Mouse (Mus musculus): ENCODE data around the gene Ewsr1. TPM values are rescaled to one million over a fixed set of nuclear protein-coding genes. Genes with fewer than 3 reads are reported as not detected.

The Ewsr1 gene
- polyA plus RNA-seq, 1 experiment from 2014 or later = 231 TPM

GRCm38 (mm10) chr11:5035421-5035820, 63.6 kb downstream of the Ewsr1 start:
- Histone ChIP-seq H3K4me1 (replicated peaks; ENCODE audit: control insufficient read depth, insufficient read depth) (no peaks in the 10 kb centered on the region), H3K9me3 (ENCODE audit: control insufficient read depth, low read length) (no peaks in the 10 kb centered on the region), H3K36me3 (ENCODE audit: control insufficient read depth, insufficient read depth, low read length) (peaks cover 29% of the 10 kb centered on the region), H3K9ac (ENCODE audit: low read length) (no peak overlapping the region), H3K4me2 (replicated peaks; ENCODE audit: low read depth) (no peak overlapping the region), H3K27ac (replicated peaks) (no peak overlapping the region), H3K4me3 (ENCODE audit: low read depth, low read length) (no peak overlapping the region), H3K27me3 (ENCODE audit: control insufficient read depth, insufficient read depth, low read length) (no peaks in the 10 kb centered on the region)
- DNase-seq (ENCODE audit: low spot score) = no peak
- whole genome bisulfite sequencing = 89% methylated on average over 4 of the region's 4 CpGs
- TF ChIP-seq CTCF (IDR thresholded peaks at IDR 0.05; ENCODE audit: low read depth) (no peak), EP300 (optimal IDR thresholded peaks at IDR 0.05) (no peak)
- ATAC-seq (ENCODE audit: low FRiP score, low TSS enrichment) = no peak

GRCm38 (mm10) chr11:5033136-5033535, 65.9 kb downstream of the Ewsr1 start:
- Histone ChIP-seq H3K27me3 (ENCODE audit: control insufficient read depth, insufficient read depth, low read length) (no peaks in the 10 kb centered on the region), H3K4me1 (replicated peaks; ENCODE audit: control insufficient read depth, insufficient read depth) (no peaks in the 10 kb centered on the region), H3K9me3 (ENCODE audit: control insufficient read depth, low read length) (no peaks in the 10 kb centered on the region), H3K4me2 (replicated peaks; ENCODE audit: low read depth) (no peak overlapping the region), H3K36me3 (ENCODE audit: control insufficient read depth, insufficient read depth, low read length) (peaks cover 37% of the 10 kb centered on the region), H3K4me3 (ENCODE audit: low read depth, low read length) (no peak overlapping the region), H3K27ac (replicated peaks) (no peak overlapping the region), H3K9ac (ENCODE audit: low read length) (no peak overlapping the region)
- no peak for DNase-seq (ENCODE audit: low spot score)
- TF ChIP-seq CTCF (IDR thresholded peaks at IDR 0.05; ENCODE audit: low read depth) (no peak), EP300 (optimal IDR thresholded peaks at IDR 0.05) (no peak)
- ATAC-seq (ENCODE audit: low FRiP score, low TSS enrichment) = no peak
- WGBS = 74% methylated on average over 3 of the region's 3 CpGs

- Histone ChIP-seq H3K27me3 (ENCODE audit: control insufficient read depth, insufficient read depth, low read length) (no peaks in the 10 kb centered on the region), H3K4me2 (replicated peaks; ENCODE audit: low read depth) (no peak overlapping the region), H3K27ac (replicated peaks) (no peak overlapping the region), H3K36me3 (ENCODE audit: control insufficient read depth, insufficient read depth, low read length) (peaks cover 39% of the 10 kb centered on the region), H3K9ac (ENCODE audit: low read length) (no peak overlapping the region), H3K4me1 (replicated peaks; ENCODE audit: control insufficient read depth, insufficient read depth) (no peaks in the 10 kb centered on the region), H3K4me3 (ENCODE audit: low read depth, low read length) (no peak overlapping the region), H3K9me3 (ENCODE audit: control insufficient read depth, low read length) (no peaks in the 10 kb centered on the region)
- TF ChIP-seq CTCF (IDR thresholded peaks at IDR 0.05; ENCODE audit: low read depth) (no peak), EP300 (optimal IDR thresholded peaks at IDR 0.05) (no peak)
- 92% methylated on average over 10 of the region's 10 CpGs for WGBS
- DNase-seq (ENCODE audit: low spot score) (no peak), ATAC-seq (ENCODE audit: low FRiP score, low TSS enrichment) (no peak)
Measured at GRCm38 (mm10) chr11:5032706-5033105, 66.4 kb downstream of the Ewsr1 start.

GRCm38 (mm10) chr11:5028228-5028627, 70.8 kb downstream of the Ewsr1 start:
- ATAC-seq (ENCODE audit: low FRiP score, low TSS enrichment) = no peak
- no peak for DNase-seq (ENCODE audit: low spot score)
- TF ChIP-seq EP300 (optimal IDR thresholded peaks at IDR 0.05) (no peak), CTCF (IDR thresholded peaks at IDR 0.05; ENCODE audit: low read depth) (no peak)
- H3K9me3 ChIP-seq (ENCODE audit: control insufficient read depth, low read length) = no peaks in the 10 kb centered on the region
- no peaks in the 10 kb centered on the region for H3K27me3 ChIP-seq (ENCODE audit: control insufficient read depth, insufficient read depth, low read length)
- H3K4me1 ChIP-seq (replicated peaks; ENCODE audit: control insufficient read depth, insufficient read depth) = no peaks in the 10 kb centered on the region
- H3K4me3 ChIP-seq (ENCODE audit: low read depth, low read length) = no peak overlapping the region
- H3K9ac ChIP-seq (ENCODE audit: low read length) = no peak overlapping the region
- over 99% methylated on average over 7 of the region's 7 CpGs for WGBS
- H3K27ac ChIP-seq (replicated peaks) = no peak overlapping the region
- peaks cover 32% of the 10 kb centered on the region for H3K36me3 ChIP-seq (ENCODE audit: control insufficient read depth, insufficient read depth, low read length)
- H3K4me2 ChIP-seq (replicated peaks; ENCODE audit: low read depth) = no peak overlapping the region

DNA sequence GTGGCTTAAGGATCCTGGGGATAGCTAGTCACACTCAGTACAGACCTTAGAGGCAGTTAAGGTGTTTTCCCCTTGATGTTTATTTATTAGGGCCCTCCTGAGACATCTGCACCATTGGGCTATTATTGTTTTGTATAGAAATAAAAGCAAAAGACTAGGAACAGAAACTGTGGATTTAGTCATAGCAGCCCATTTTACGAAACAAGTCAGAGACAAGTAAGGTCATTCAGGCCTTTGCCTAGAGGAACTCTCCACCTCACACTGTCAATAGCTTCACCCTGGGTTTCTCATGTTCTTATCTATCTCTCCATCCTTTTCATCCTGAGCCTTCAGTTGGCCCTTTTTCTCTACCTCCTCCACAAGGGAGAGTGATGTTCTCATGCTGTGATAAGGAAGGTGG, 74.0 kb downstream of the Ewsr1 start:
- no peaks in the 10 kb centered on the region for H3K4me1 ChIP-seq (replicated peaks; ENCODE audit: control insufficient read depth, insufficient read depth)
- no peak overlapping the region for H3K4me3 ChIP-seq (ENCODE audit: low read depth, low read length)
- 100% methylated on average over 1 of the region's 1 CpGs for WGBS
- ATAC-seq (ENCODE audit: low FRiP score, low TSS enrichment) = no peak
- DNase-seq (ENCODE audit: low spot score) = no peak
- no peak overlapping the region for H3K9ac ChIP-seq (ENCODE audit: low read length)
- H3K9me3 ChIP-seq (ENCODE audit: control insufficient read depth, low read length) = no peaks in the 10 kb centered on the region
- no peak overlapping the region for H3K27ac ChIP-seq (replicated peaks)
- H3K4me2 ChIP-seq (replicated peaks; ENCODE audit: low read depth) = no peak overlapping the region
- H3K36me3 ChIP-seq (ENCODE audit: control insufficient read depth, insufficient read depth, low read length) = peaks cover 21% of the 10 kb centered on the region
- no peaks in the 10 kb centered on the region for H3K27me3 ChIP-seq (ENCODE audit: control insufficient read depth, insufficient read depth, low read length)
- no peak for TF ChIP-seq CTCF (IDR thresholded peaks at IDR 0.05; ENCODE audit: low read depth)
- no peak for TF ChIP-seq EP300 (optimal IDR thresholded peaks at IDR 0.05)

Small RNAs within 50 kb of the gene (microRNA-seq; reads per million reads assigned to microRNA genes)
- not detected for gene Gm47296

Other genes starting within 250 kb of the Ewsr1 start
- 18.2 and 18.7 TPM in 2 replicates for gene Nf2, start 249.7 kb downstream of the Ewsr1 start, polyA plus RNA-seq (2015; fragmentation: Nextera tagmentation; extraction: Ambion mirVana)
- 28.2 and 29.7 TPM in 2 replicates for gene Nipsnap1, start 225.3 kb downstream of the Ewsr1 start, polyA plus RNA-seq (2015; fragmentation: Nextera tagmentation; extraction: Ambion mirVana)
- 18.3 and 21.0 TPM in 2 replicates for gene Thoc5, start 203.9 kb downstream of the Ewsr1 start, polyA plus RNA-seq (2015; fragmentation: Nextera tagmentation; extraction: Ambion mirVana)
- 0.25 TPM in 2 replicates for gene Nefh, start 151.2 kb downstream of the Ewsr1 start, polyA plus RNA-seq (2015; fragmentation: Nextera tagmentation; extraction: Ambion mirVana)
- 41.8 and 43.3 TPM in 2 replicates for gene Ap1b1, start 112.4 kb downstream of the Ewsr1 start, polyA plus RNA-seq (2015; fragmentation: Nextera tagmentation; extraction: Ambion mirVana)
- gene Rasl10a, start 41.1 kb downstream of the Ewsr1 start, polyA plus RNA-seq (2015; fragmentation: Nextera tagmentation; extraction: Ambion mirVana) = 1.6 and 1.9 TPM in 2 replicates
- gene Gas2l1, start 33.9 kb downstream of the Ewsr1 start, polyA plus RNA-seq (2015; fragmentation: Nextera tagmentation; extraction: Ambion mirVana) = 21.4 and 24.8 TPM in 2 replicates
- gene Rhbdd3, start 340 bp downstream of the Ewsr1 start, polyA plus RNA-seq (2015; fragmentation: Nextera tagmentation; extraction: Ambion mirVana) = 19.1 and 19.6 TPM in 2 replicates
- 48.7 and 51.3 TPM in 2 replicates for gene Emid1, start 53.0 kb upstream of the Ewsr1 start, polyA plus RNA-seq (2015; fragmentation: Nextera tagmentation; extraction: Ambion mirVana)
- gene Kremen1, start 162.3 kb upstream of the Ewsr1 start, polyA plus RNA-seq (2015; fragmentation: Nextera tagmentation; extraction: Ambion mirVana) = 12.7 and 13.4 TPM in 2 replicates

Data from stomach, postnatal 0 days (tissue).